Mouse (Mus musculus) intestine, postnatal 0 days (tissue): ENCODE data around the gene Zbtb42. TPM values are rescaled to one million over a fixed set of nuclear protein-coding genes. Genes with fewer than 3 reads are reported as not detected.
A peak's percentile ranks its signal among the peaks of the same experiment; 100 is the strongest.

Source experiments
- ATAC-seq: fragments of 200-750 bp; cut with Nextera tagmentation; 2 replicates; pipeline ENCODE4 v1.8.0; 2017; ENCODE audit warnings: mild to moderate bottlenecking, moderate TSS enrichment, moderate library complexity
- H3K27ac ChIP-seq: fragments of 300-500 bp; sonication (generic); 2 replicates; pipeline ENCODE4 v1.5.1; 2014; ENCODE audit warnings: mild to moderate bottlenecking, low read depth, low read length, moderate library complexity
- H3K27me3 ChIP-seq: fragments of 300-500 bp; sonication (generic); replicated peaks from 2 replicates; pipeline ENCODE4 v1.6.1; 2014; ENCODE audit warnings: low read length, mixed read lengths; ENCODE audit not compliant: control insufficient read depth, insufficient read depth
- H3K36me3 ChIP-seq: fragments of 300-500 bp; sonication (generic); 2 replicates; pipeline ENCODE4 v1.6.1; 2014; ENCODE audit warnings: mild to moderate bottlenecking, moderate library complexity; ENCODE audit not compliant: control insufficient read depth, insufficient read depth
- H3K4me1 ChIP-seq: fragments of 300-500 bp; sonication (generic); replicated peaks from 2 replicates; pipeline ENCODE4 v1.6.1; 2014; ENCODE audit warnings: antibody characterized with exemption, low read length, mixed read lengths; ENCODE audit not compliant: control insufficient read depth, insufficient read depth
- H3K4me2 ChIP-seq: fragments of 300-500 bp; sonication (generic); replicated peaks from 2 replicates; pipeline ENCODE4 v1.6.1; 2014; ENCODE audit warnings: low read depth, mild to moderate bottlenecking, moderate library complexity
- H3K4me3 ChIP-seq: fragments of 300-500 bp; sonication (generic); 2 replicates; pipeline ENCODE4 v1.5.1; 2014; ENCODE audit warnings: low read depth, low read length
- H3K9ac ChIP-seq: fragments of 300-500 bp; sonication (generic); 2 replicates; pipeline ENCODE4 v1.6.1; 2014; ENCODE audit warnings: mild to moderate bottlenecking, low read depth, low read length
- H3K9me3 ChIP-seq: fragments of 300-500 bp; sonication (generic); 2 replicates; pipeline ENCODE4 v1.6.1; 2016; ENCODE audit warnings: mixed run types; ENCODE audit not compliant: control insufficient read depth
- CTCF ChIP-seq: sonication (generic); IDR thresholded peaks from 2 replicates; pipeline ENCODE4 v1.5.1; 2016; ENCODE audit warnings: low read depth, mild to moderate bottlenecking, control low read depth, antibody characterized with exemption, moderate library complexity
- WGBS: fragments of 180-500 bp; shearing (Covaris S2); extraction: QIAGEN DNeasy Blood & Tissue Kit; methylation state at CpG from one replicate; pipeline ENCODE4 v1.1.7; 2014; 5-methylcytosine and 5-hydroxymethylcytosine counted together
- polyA plus RNA-seq: library from polyadenylated mRNA; unstranded; fragments of >200 nt; fragmentation: Nextera tagmentation; extraction: Ambion mirVana; gene quantifications from 2 replicates; pipeline ENCODE4 v1.2.1, GENCODE M21; 2015

Zbtb42 gene
- polyA plus RNA-seq, 1 experiment from 2014 or later = 8.3 TPM

DNA sequence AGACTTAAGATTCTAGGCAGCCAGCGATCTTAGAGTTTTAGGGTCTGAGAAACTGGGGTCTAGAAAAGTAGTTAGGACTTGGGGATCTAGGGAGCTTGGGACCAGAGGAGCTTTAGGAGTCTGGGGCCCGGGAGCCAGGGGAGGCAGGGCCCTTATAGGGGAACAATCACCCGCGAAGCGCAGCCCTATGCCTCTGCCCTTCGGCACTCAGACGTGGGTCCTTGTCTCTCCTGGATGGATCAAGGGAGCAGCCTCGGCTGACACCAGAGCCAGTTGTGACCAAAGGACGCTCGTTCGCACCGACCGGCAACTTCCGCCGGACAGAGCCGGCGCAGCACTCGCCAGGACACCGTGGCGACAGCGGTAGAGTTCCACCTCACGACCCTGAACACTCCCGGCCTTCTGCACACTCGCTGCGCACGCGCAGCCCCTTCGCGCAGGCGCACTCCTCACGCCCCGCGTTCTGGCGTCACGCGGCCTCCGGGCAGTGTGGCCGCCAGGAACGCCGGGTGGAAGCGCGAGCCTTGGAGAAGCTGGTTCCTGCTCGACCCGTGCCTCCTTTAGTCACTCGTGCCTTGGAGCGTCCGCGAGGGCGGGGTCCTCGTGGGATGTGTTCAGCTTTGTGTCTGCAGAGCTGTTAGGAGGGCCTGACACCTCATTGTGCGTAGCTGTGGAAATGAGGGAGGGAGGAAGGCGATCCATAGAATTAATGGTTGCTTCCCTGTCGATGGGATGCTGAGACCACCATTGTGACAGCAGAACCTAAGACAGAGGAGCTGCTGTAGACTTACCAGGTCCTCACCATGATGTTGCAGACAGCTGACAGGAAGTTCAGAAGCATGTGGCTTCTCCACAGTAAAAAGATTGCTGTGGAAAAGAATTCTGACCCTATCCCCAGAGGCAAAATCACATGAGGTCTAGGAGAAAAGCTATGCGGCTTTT lies 14.8 kb downstream of the Zbtb42 start:
- Histone ChIP-seq H3K27me3 (no peaks in the 10 kb centered on the region), H3K9me3 (no peaks in the 10 kb centered on the region), H3K36me3 (no peaks in the 10 kb centered on the region), H3K9ac (peak overlapping the region; percentile 88), H3K4me1 (peaks cover 8% of the 10 kb centered on the region; the same call in 1 of the 2 replicates), H3K4me3 (peak overlapping the region; percentile 58), H3K27ac (peak overlapping the region; percentile 65), H3K4me2 (peak overlapping the region; percentile 85)
- no peak for TF ChIP-seq CTCF
- 2% methylated on average over 54 of the region's 54 CpGs for WGBS
- peak; percentile 94 for ATAC-seq

- H3K36me3 ChIP-seq = no peaks in the 10 kb centered on the region
- H3K4me3 ChIP-seq = peak overlapping the region; percentile 58; the same call in 1 of the 2 replicates
- peaks cover 8% of the 10 kb centered on the region; the same call in 1 of the 2 replicates for H3K4me1 ChIP-seq
- H3K4me2 ChIP-seq = peak overlapping the region; percentile 85
- H3K9ac ChIP-seq = peak overlapping the region; percentile 88; the same call in 1 of the 2 replicates
- H3K27me3 ChIP-seq = no peaks in the 10 kb centered on the region
- ATAC-seq = no peak
- 82% methylated on average over 10 of the region's 10 CpGs for WGBS
- no peak for TF ChIP-seq CTCF
- no peaks in the 10 kb centered on the region for H3K9me3 ChIP-seq
- H3K27ac ChIP-seq = 0 out of 2 replicates have a peak overlapping the region, but pooled peaks have one; percentile 65
Measured at GRCm38 (mm10) chr12:112694127-112694475, 15.5 kb downstream of the Zbtb42 start.

DNA sequence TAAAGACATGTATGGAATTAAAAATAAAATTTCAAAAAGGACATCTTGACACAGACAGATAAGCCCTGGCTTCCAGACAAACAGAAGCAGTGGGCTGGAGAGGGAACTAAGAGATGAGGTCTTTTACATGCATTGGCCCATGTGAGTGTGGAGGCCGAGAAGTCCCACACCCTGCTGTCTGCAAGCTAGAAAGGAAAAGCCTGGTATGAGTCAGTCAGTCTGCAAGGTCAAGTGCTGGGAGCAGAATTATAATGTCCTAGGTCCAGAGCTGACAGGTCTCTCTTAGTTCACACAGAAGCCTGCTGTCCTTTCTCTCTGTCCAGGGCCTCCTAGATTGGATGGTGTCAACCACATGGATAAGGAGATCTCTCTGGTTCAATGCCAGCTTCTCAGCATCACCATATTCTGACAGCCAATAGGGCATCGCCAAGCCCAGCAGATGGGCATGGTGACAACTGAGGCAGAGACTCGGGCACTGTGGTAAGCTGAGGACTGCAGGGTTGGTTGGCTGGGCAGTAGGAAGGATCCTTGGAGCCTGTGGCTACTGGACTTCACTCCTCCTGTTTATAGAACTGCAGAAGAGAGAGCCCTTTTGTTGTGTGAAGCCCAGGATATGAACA lies 18.3 kb downstream of the Zbtb42 start:
- Histone ChIP-seq H3K36me3 (no peaks in the 10 kb centered on the region), H3K4me3 (no peak overlapping the region), H3K9me3 (no peaks in the 10 kb centered on the region), H3K4me1 (peaks cover 8% of the 10 kb centered on the region; the same call in 1 of the 2 replicates), H3K27me3 (0 out of 2 replicates have a peak, but pooled peaks cover 4% of the 10 kb centered on the region), H3K4me2 (no peak overlapping the region), H3K9ac (no peak overlapping the region), H3K27ac (no peak overlapping the region)
- ATAC-seq = no peak
- TF ChIP-seq CTCF = no peak
- WGBS = 76% methylated on average over 3 of the region's 3 CpGs

- Histone ChIP-seq H3K4me1 (no peaks in the 10 kb centered on the region), H3K27me3 (0 out of 2 replicates have a peak, but pooled peaks cover 4% of the 10 kb centered on the region), H3K9ac (no peak overlapping the region), H3K27ac (no peak overlapping the region), H3K4me3 (no peak overlapping the region), H3K9me3 (no peaks in the 10 kb centered on the region), H3K4me2 (no peak overlapping the region; the same call in 1 of the 2 replicates), H3K36me3 (no peaks in the 10 kb centered on the region)
- 11% methylated on average over 15 of the region's 15 CpGs for WGBS
- 0 out of 2 replicates have a peak, but pooled peaks have one; percentile 3 for TF ChIP-seq CTCF
- ATAC-seq = no peak
Measured at GRCm38 (mm10) chr12:112700522-112700921, 21.9 kb downstream of the Zbtb42 start.

DNA sequence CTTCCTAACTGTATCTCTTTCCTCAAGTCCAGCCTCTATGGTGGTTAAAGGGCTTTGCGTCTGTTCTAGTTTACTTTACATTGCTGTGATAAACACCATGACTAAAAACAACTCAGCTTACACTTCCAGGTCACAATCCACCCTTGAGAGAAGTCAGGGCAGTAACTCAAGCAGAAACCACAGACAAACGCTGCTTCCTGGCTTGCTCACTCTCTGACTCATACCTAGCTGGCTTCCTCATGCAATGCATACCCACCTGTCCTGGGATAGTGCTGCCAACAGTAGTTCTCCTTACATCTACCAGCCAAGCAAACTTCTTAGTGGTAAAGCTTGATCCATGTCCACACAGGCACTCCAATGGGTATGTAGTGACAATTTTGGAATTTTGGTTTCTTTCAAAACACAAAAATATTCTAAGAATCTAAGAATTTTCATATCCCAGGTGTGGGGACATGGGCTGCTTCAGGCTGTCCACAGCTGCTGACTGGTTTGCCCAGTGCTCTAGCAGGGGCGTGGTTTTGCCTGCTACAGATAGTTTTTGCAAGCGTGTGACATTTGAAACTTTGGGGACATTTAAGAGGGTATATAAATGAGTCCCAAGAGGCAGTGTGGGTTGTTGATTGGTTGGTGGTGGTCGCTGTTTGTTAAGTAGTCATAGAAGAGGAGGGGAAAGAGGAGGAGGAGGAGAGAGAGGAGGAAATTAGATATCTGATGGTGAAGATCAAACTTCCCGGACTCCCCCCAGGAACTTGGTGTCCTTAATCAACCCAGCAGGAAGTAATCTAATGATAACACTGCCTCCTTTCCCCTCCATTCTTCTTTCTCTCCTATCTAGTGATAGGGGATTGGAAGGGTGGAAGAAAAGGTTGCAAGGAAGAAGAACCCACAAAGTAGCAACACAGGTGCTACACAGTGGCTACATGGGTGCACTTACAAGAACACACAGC lies 24.0 kb downstream of the Zbtb42 start:
- Histone ChIP-seq H3K36me3 (no peaks in the 10 kb centered on the region), H3K27me3 (0 out of 2 replicates have a peak, but pooled peaks cover 4% of the 10 kb centered on the region), H3K27ac (no peak overlapping the region), H3K9ac (no peak overlapping the region), H3K4me3 (no peak overlapping the region), H3K4me1 (no peaks in the 10 kb centered on the region), H3K4me2 (no peak overlapping the region), H3K9me3 (no peaks in the 10 kb centered on the region)
- no peak for ATAC-seq
- WGBS = 44% methylated on average over 6 of the region's 6 CpGs
- TF ChIP-seq CTCF = no peak
